Mouse (Mus musculus): Measurements from ENCODE around the gene Pgp. TPM values are rescaled to one million over a fixed set of nuclear protein-coding genes. Genes with fewer than 3 reads are reported as not detected.

The Pgp gene
- polyA plus RNA-seq, 1 experiment from 2014 or later, result 72.1 TPM

GRCm38 (mm10) chr17:24477053-24477984 lies 7.1 kb downstream of the Pgp start:
- peaks cover 7% of the 10 kb centered on the region for H3K4me1 ChIP-seq (replicated peaks; ENCODE audit: control insufficient read depth, insufficient read depth, low read length)
- peak overlapping the region; percentile 53; the same call in 1 of the 2 replicates for H3K4me2 ChIP-seq (ENCODE audit: low read depth, low read length, severe bottlenecking)
- no peak for DNase-seq (ENCODE audit: low spot score)
- no peak overlapping the region for H3K4me3 ChIP-seq (ENCODE audit: low read depth, low read length)
- no peak overlapping the region for H3K27ac ChIP-seq (ENCODE audit: low read depth, low read length)
- WGBS, result 92% methylated on average over 20 of the region's 20 CpGs
- no peaks in the 10 kb centered on the region for H3K27me3 ChIP-seq (ENCODE audit: control insufficient read depth, insufficient read depth, low read length)
- H3K9me3 ChIP-seq (ENCODE audit: control insufficient read depth, low read length), result no peaks in the 10 kb centered on the region
- peaks cover 5% of the 10 kb centered on the region; the same call in 1 of the 2 replicates for H3K36me3 ChIP-seq (ENCODE audit: control insufficient read depth, insufficient read depth, low read length)
- H3K9ac ChIP-seq (ENCODE audit: low read length), result no peak overlapping the region
- no peak for ATAC-seq (replicated peaks; ENCODE audit: low FRiP score)

- Histone ChIP-seq H3K9me3 (ENCODE audit: control insufficient read depth, low read length) (no peaks in the 10 kb centered on the region), H3K36me3 (ENCODE audit: control insufficient read depth, insufficient read depth, low read length) (peaks cover 5% of the 10 kb centered on the region; the same call in 1 of the 2 replicates), H3K4me2 (ENCODE audit: low read depth, low read length, severe bottlenecking) (peak overlapping the region; percentile 53), H3K4me1 (replicated peaks; ENCODE audit: control insufficient read depth, insufficient read depth, low read length) (peaks cover 5% of the 10 kb centered on the region), H3K27ac (ENCODE audit: low read depth, low read length) (no peak overlapping the region), H3K4me3 (ENCODE audit: low read depth, low read length) (peak overlapping the region; percentile 75), H3K9ac (ENCODE audit: low read length) (peak overlapping the region; percentile 89), H3K27me3 (ENCODE audit: control insufficient read depth, insufficient read depth, low read length) (no peaks in the 10 kb centered on the region)
- no peak for DNase-seq (ENCODE audit: low spot score)
- peak; percentile 28 for ATAC-seq (replicated peaks; ENCODE audit: low FRiP score)
- WGBS, result 51% methylated on average over 11 of the region's 11 CpGs
These were observed 7.9 kb downstream of the Pgp start for GRCm38 (mm10) chr17:24477985-24478600.

GRCm38 (mm10) chr17:24478663-24479380 lies 8.6 kb downstream of the Pgp start, which contains the start of gene Mlst8:
Gene Mlst8, minus strand, starts transcription at chr17:24479078.
- Histone ChIP-seq H3K9me3 (ENCODE audit: control insufficient read depth, low read length) (no peaks in the 10 kb centered on the region), H3K27ac (ENCODE audit: low read depth, low read length) (peak within 1 kb of the TSS; percentile 94), H3K4me3 (ENCODE audit: low read depth, low read length) (peak within 1 kb of the TSS; percentile 75), H3K27me3 (ENCODE audit: control insufficient read depth, insufficient read depth, low read length) (no peaks in the 10 kb centered on the region), H3K36me3 (ENCODE audit: control insufficient read depth, insufficient read depth, low read length) (peaks cover 5% of the 10 kb centered on the region; the same call in 1 of the 2 replicates), H3K4me2 (ENCODE audit: low read depth, low read length, severe bottlenecking) (peak within 1 kb of the TSS; percentile 53), H3K4me1 (replicated peaks; ENCODE audit: control insufficient read depth, insufficient read depth, low read length) (peaks cover 5% of the 10 kb centered on the region), H3K9ac (ENCODE audit: low read length) (peak within 1 kb of the TSS; percentile 89)
- WGBS, result under 1% methylated on average over 48 of the region's 48 CpGs
- ATAC-seq (replicated peaks; ENCODE audit: low FRiP score) (peak; percentile 91), DNase-seq (ENCODE audit: low spot score) (peak; percentile 99)

- H3K27ac ChIP-seq (ENCODE audit: low read depth, low read length), result no peak overlapping the region
- ATAC-seq (replicated peaks; ENCODE audit: low FRiP score), result no peak
- H3K9me3 ChIP-seq (ENCODE audit: control insufficient read depth, low read length), result no peaks in the 10 kb centered on the region
- no peaks in the 10 kb centered on the region for H3K27me3 ChIP-seq (ENCODE audit: control insufficient read depth, insufficient read depth, low read length)
- H3K36me3 ChIP-seq (ENCODE audit: control insufficient read depth, insufficient read depth, low read length), result peaks cover 5% of the 10 kb centered on the region; the same call in 1 of the 2 replicates
- WGBS, result 38% methylated on average over 1 of the region's 1 CpGs
- H3K9ac ChIP-seq (ENCODE audit: low read length), result no peak overlapping the region
- H3K4me3 ChIP-seq (ENCODE audit: low read depth, low read length), result peak overlapping the region; percentile 75
- no peak for DNase-seq (ENCODE audit: low spot score)
- H3K4me1 ChIP-seq (replicated peaks; ENCODE audit: control insufficient read depth, insufficient read depth, low read length), result peaks cover 5% of the 10 kb centered on the region
- H3K4me2 ChIP-seq (ENCODE audit: low read depth, low read length, severe bottlenecking), result peak overlapping the region; percentile 53; the same call in 1 of the 2 replicates
These were observed 9.2 kb downstream of the Pgp start for GRCm38 (mm10) chr17:24479431-24479830.

- no peaks in the 10 kb centered on the region for H3K27me3 ChIP-seq (ENCODE audit: control insufficient read depth, insufficient read depth, low read length)
- WGBS, result 65% methylated on average over 3 of the region's 3 CpGs
- DNase-seq (ENCODE audit: low spot score) (no peak), ATAC-seq (replicated peaks; ENCODE audit: low FRiP score) (no peak)
- H3K4me3 ChIP-seq (ENCODE audit: low read depth, low read length), result no peak overlapping the region
- peaks cover 5% of the 10 kb centered on the region; the same call in 1 of the 2 replicates for H3K36me3 ChIP-seq (ENCODE audit: control insufficient read depth, insufficient read depth, low read length)
- no peaks in the 10 kb centered on the region for H3K9me3 ChIP-seq (ENCODE audit: control insufficient read depth, low read length)
- H3K9ac ChIP-seq (ENCODE audit: low read length), result no peak overlapping the region
- peaks cover 5% of the 10 kb centered on the region for H3K4me1 ChIP-seq (replicated peaks; ENCODE audit: control insufficient read depth, insufficient read depth, low read length)
- H3K4me2 ChIP-seq (ENCODE audit: low read depth, low read length, severe bottlenecking), result no peak overlapping the region
- H3K27ac ChIP-seq (ENCODE audit: low read depth, low read length), result no peak overlapping the region
These were observed 10.1 kb downstream of the Pgp start for GRCm38 (mm10) chr17:24480201-24480826.

GRCm38 (mm10) chr17:24481027-24481815 lies 11.0 kb downstream of the Pgp start:
- Histone ChIP-seq H3K36me3 (ENCODE audit: control insufficient read depth, insufficient read depth, low read length) (peaks cover 5% of the 10 kb centered on the region; the same call in 1 of the 2 replicates), H3K4me3 (ENCODE audit: low read depth, low read length) (no peak overlapping the region), H3K27me3 (ENCODE audit: control insufficient read depth, insufficient read depth, low read length) (no peaks in the 10 kb centered on the region), H3K4me1 (replicated peaks; ENCODE audit: control insufficient read depth, insufficient read depth, low read length) (peaks cover 5% of the 10 kb centered on the region), H3K9me3 (ENCODE audit: control insufficient read depth, low read length) (no peaks in the 10 kb centered on the region), H3K4me2 (ENCODE audit: low read depth, low read length, severe bottlenecking) (no peak overlapping the region), H3K9ac (ENCODE audit: low read length) (no peak overlapping the region), H3K27ac (ENCODE audit: low read depth, low read length) (no peak overlapping the region)
- WGBS, result 94% methylated on average over 20 of the region's 20 CpGs
- ATAC-seq (replicated peaks; ENCODE audit: low FRiP score) (no peak), DNase-seq (ENCODE audit: low spot score) (no peak)

- H3K36me3 ChIP-seq (ENCODE audit: control insufficient read depth, insufficient read depth, low read length), result no peaks in the 10 kb centered on the region
- H3K9ac ChIP-seq (ENCODE audit: low read length), result no peak overlapping the region
- H3K4me3 ChIP-seq (ENCODE audit: low read depth, low read length), result no peak overlapping the region
- no peaks in the 10 kb centered on the region; the same call in 1 of the 2 replicates for H3K27me3 ChIP-seq (ENCODE audit: control insufficient read depth, insufficient read depth, low read length)
- no peak overlapping the region for H3K4me2 ChIP-seq (ENCODE audit: low read depth, low read length, severe bottlenecking)
- H3K4me1 ChIP-seq (replicated peaks; ENCODE audit: control insufficient read depth, insufficient read depth, low read length), result no peaks in the 10 kb centered on the region; the same call in 1 of the 2 replicates
- no peaks in the 10 kb centered on the region for H3K9me3 ChIP-seq (ENCODE audit: control insufficient read depth, low read length)
- WGBS, result 84% methylated on average over 3 of the region's 3 CpGs
- no peak overlapping the region for H3K27ac ChIP-seq (ENCODE audit: low read depth, low read length)
- no peak for DNase-seq (ENCODE audit: low spot score)
- no peak for ATAC-seq (replicated peaks; ENCODE audit: low FRiP score)
These were observed 13.3 kb downstream of the Pgp start for GRCm38 (mm10) chr17:24483495-24483894.

Measured in forebrain, embryonic 11.5 days (tissue).